Mouse (Mus musculus) Patski (cell line): ENCODE data around the gene Borcs6. TPM values are rescaled to one million over a fixed set of nuclear protein-coding genes. Genes with fewer than 3 reads are reported as not detected.

Experiments used
- ATAC-seq: fragments of 100-300 bp; one replicate; pipeline ENCODE4 v1.8.0; 2021
- CTCF ChIA-PET: fragments of 350-600 bp; sonication (Branson Sonifier 250); formaldehyde crosslinking; loops from one replicate; lab custom pipeline; 2022; ENCODE audit warnings: inconsistent platforms; lab: Charles Lee
- POLR2A ChIA-PET: fragments of 350-600 bp; sonication (Branson Sonifier 250); formaldehyde crosslinking; loops from one replicate; lab custom pipeline; 2022; ENCODE audit warnings: antibody characterized with exemption, inconsistent platforms; lab: Charles Lee
- DNase-seq: peaks from one replicate; pipeline ENCODE4 v3.0.0-alpha.2; 2011; ENCODE audit warnings: low read depth, low spot score
- H3K27me3 ChIP-seq: fragments of 371-371 bp; one replicate; pipeline ENCODE4 v1.5.1; 2021
- CTCF ChIP-seq: fragments of 100-300 bp; IDR thresholded peaks from one replicate; pipeline ENCODE4 v1.5.1; 2021
- in situ Hi-C: fragments of 300-500 bp; cut with MboI; formaldehyde crosslinking; loops from 3 replicates; pipeline ENCODE4 v1.11.1; 2018; ENCODE audit warnings: low pct_unique_long_range_greater_than_20kb, mixed read lengths
- polyA plus RNA-seq: library from polyadenylated mRNA; unstranded; gene quantifications from one replicate; pipeline ENCODE4 v1.2.3, GENCODE M21; 2021

Borcs6 gene
- polyA plus RNA-seq, 1 experiment from 2014 or later = 15.9 TPM

GRCm38 (mm10) chr11:69066956-69067355 lies 7.4 kb downstream of the Borcs6 start:
- ChIA-PET POLR2A (interaction anchor here (0.6 to 1.6 kb wide), 4 partner anchors 21 to 56 kb away, joined by 3 to 4 read pairs (median 4); partner anchors contain the start of gene Vamp2), CTCF (interaction anchor here (0.7 to 6.7 kb wide), 13 partner anchors 10 to 56 kb away, joined by 3 to 78 read pairs (median 4); partner anchors contain the start of genes 9130213A22Rik, Aloxe3 and Hes7)
- no peak for DNase-seq
- H3K27me3 ChIP-seq = no peaks in the 10 kb centered on the region
- ATAC-seq = no peak
- in situ Hi-C loops = loop anchor here (5.0 to 10.0 kb wide), 2 partner anchors 55 to 178 kb away; partner anchors contain the start of genes 9130213A22Rik and Hes7
- no peak for TF ChIP-seq CTCF

- no peak for TF ChIP-seq CTCF
- H3K27me3 ChIP-seq = no peaks in the 10 kb centered on the region
- ATAC-seq (no peak), DNase-seq (no peak)
- POLR2A ChIA-PET = interaction anchor here (1.1 to 1.6 kb wide), 4 partner anchors 20 to 54 kb away, joined by 3 to 4 read pairs (median 3); partner anchors contain the start of genes 9130213A22Rik and Vamp2
- CTCF ChIA-PET = interaction anchor here (0.9 to 6.7 kb wide), 11 partner anchors 9 to 55 kb away, joined by 3 to 78 read pairs (median 4); partner anchors contain the start of genes 9130213A22Rik, Aloxe3 and Hes7
- in situ Hi-C loops = loop anchor here (5.0 to 10.0 kb wide), 2 partner anchors 55 to 177 kb away; partner anchors contain the start of genes 9130213A22Rik and Hes7
These were observed 8.1 kb downstream of the Borcs6 start for GRCm38 (mm10) chr11:69067601-69068000.

- CTCF ChIA-PET = interaction anchor here (0.9 kb wide), 1 partner anchor 33 kb away, joined by 3 read pairs; no protein-coding TSS in a partner anchor
- TF ChIP-seq CTCF = no peak
- no peak for DNase-seq
- H3K27me3 ChIP-seq = no peaks in the 10 kb centered on the region
- in situ Hi-C loops = no loop called here
- no peak for ATAC-seq
- POLR2A ChIA-PET = interaction anchor here (1.1 kb wide), 1 partner anchor 54 kb away, joined by 3 read pairs; no protein-coding TSS in a partner anchor
These were observed 10.6 kb downstream of the Borcs6 start for GRCm38 (mm10) chr11:69070093-69070492.

GRCm38 (mm10) chr11:69070590-69071222 lies 11.2 kb downstream of the Borcs6 start, which contains the start of gene Tmem107:
Tmem107 (plus strand) TSS chr11:69070806.
- ChIA-PET POLR2A (interaction anchor here (1.7 kb wide), 1 partner anchor 51 kb away, joined by 9 read pairs; the partner anchor contains the start of gene 9130213A22Rik), CTCF (interaction anchor here (0.9 to 1.1 kb wide), 3 partner anchors 22 to 51 kb away, joined by 3 to 4 read pairs (median 3); partner anchors contain the start of gene 9130213A22Rik)
- no peak for DNase-seq
- ATAC-seq = peak; percentile 41
- TF ChIP-seq CTCF = no peak
- in situ Hi-C loops = no loop called here
- no peaks in the 10 kb centered on the region for H3K27me3 ChIP-seq

- no peak for TF ChIP-seq CTCF
- POLR2A ChIA-PET = interaction anchor here (1.7 kb wide), 1 partner anchor 51 kb away, joined by 9 read pairs; the partner anchor contains the start of gene 9130213A22Rik
- in situ Hi-C loops = no loop called here
- H3K27me3 ChIP-seq = no peaks in the 10 kb centered on the region
- CTCF ChIA-PET = interaction anchor here (0.9 to 1.1 kb wide), 3 partner anchors 21 to 51 kb away, joined by 3 to 4 read pairs (median 3); partner anchors contain the start of gene 9130213A22Rik
- no peak for ATAC-seq
- no peak for DNase-seq
These were observed 11.7 kb downstream of the Borcs6 start for GRCm38 (mm10) chr11:69071262-69071661.

- ATAC-seq (no peak), DNase-seq (no peak)
- no peaks in the 10 kb centered on the region for H3K27me3 ChIP-seq
- in situ Hi-C loops = no loop called here
- TF ChIP-seq CTCF = no peak
- ChIA-PET POLR2A (interaction anchor here (1.3 to 2.0 kb wide), 4 partner anchors 12 to 50 kb away, joined by 4 to 9 read pairs (median 6); partner anchors contain the start of genes 9130213A22Rik, Borcs6 and Per1), CTCF (interaction anchor here (4.4 kb wide), 1 partner anchor 20 kb away, joined by 13 read pairs; no protein-coding TSS in a partner anchor)
These were observed 12.7 kb downstream of the Borcs6 start for GRCm38 (mm10) chr11:69072234-69072633.

GRCm38 (mm10) chr11:69072666-69073064 lies 13.1 kb downstream of the Borcs6 start:
- no peaks in the 10 kb centered on the region for H3K27me3 ChIP-seq
- DNase-seq = no peak
- no peak for TF ChIP-seq CTCF
- no peak for ATAC-seq
- in situ Hi-C loops = no loop called here
- CTCF ChIA-PET = interaction anchor here (0.8 to 4.4 kb wide), 3 partner anchors 20 to 51 kb away, joined by 4 to 13 read pairs (median 7); partner anchors contain the start of gene 9130213A22Rik
- POLR2A ChIA-PET = interaction anchor here (1.3 to 2.0 kb wide), 5 partner anchors 13 to 49 kb away, joined by 4 to 9 read pairs (median 7); partner anchors contain the start of genes 9130213A22Rik, Borcs6 and Per1

GRCm38 (mm10) chr11:69073065-69073888 lies 13.8 kb downstream of the Borcs6 start:
- ATAC-seq (peak; percentile 70), DNase-seq (peak; percentile 94)
- no peaks in the 10 kb centered on the region for H3K27me3 ChIP-seq
- ChIA-PET POLR2A (interaction anchor here (0.5 to 2.0 kb wide), 6 partner anchors 13 to 52 kb away, joined by 4 to 9 read pairs (median 6); partner anchors contain the start of genes 9130213A22Rik, Borcs6 and Per1), CTCF (interaction anchor here (0.8 to 4.4 kb wide), 3 partner anchors 19 to 50 kb away, joined by 4 to 13 read pairs (median 7); partner anchors contain the start of gene 9130213A22Rik)
- TF ChIP-seq CTCF = no peak
- in situ Hi-C loops = no loop called here
